Mouse (Mus musculus) neutrophil, adult 5-6 weeks (primary cell): ENCODE results near the gene Nr3c2. TPM values are rescaled to one million over a fixed set of nuclear protein-coding genes. Genes with fewer than 3 reads are reported as not detected.

Source experiments
- ATAC-seq: fragments of 151-379, 151-347 bp; 2 replicates; pipeline ENCODE4 v1.8.0; 2017; ENCODE audit warnings: mild to moderate bottlenecking, moderate TSS enrichment; ENCODE audit not compliant: insufficient number of reproducible peaks, poor library complexity, low FRiP score, severe bottlenecking; ENCODE audit errors: extremely low read depth
- total RNA-seq: library from RNA; stranded (forward); fragments of 200-1000 nt; gene quantifications from 2 replicates; pipeline ENCODE4 v1.2.3, GENCODE M21; 2017

Gene Nr3c2
- total RNA-seq, 1 experiment from 2014 or later, result 3.4 TPM

DNA sequence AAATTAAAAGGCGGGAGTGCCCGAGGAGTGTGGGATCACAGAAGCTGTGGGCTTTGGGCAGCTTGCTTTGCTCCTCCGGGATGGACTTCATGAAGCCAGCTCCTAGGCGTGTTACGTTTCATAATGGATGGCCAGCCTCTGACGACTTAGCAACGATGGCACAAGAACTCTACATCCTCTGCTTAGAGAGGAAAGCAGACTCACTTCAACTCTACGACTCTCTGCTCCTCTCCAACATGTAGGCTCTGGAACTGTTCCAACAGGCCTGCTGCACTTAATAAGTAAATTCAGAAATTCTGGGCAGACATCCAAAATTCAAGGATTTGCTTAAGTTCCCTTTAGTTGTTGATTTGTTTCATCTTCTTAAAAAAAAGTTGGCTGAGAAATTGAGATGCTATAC lies 315.4 kb downstream of the Nr3c2 start:
- no peak for ATAC-seq

DNA sequence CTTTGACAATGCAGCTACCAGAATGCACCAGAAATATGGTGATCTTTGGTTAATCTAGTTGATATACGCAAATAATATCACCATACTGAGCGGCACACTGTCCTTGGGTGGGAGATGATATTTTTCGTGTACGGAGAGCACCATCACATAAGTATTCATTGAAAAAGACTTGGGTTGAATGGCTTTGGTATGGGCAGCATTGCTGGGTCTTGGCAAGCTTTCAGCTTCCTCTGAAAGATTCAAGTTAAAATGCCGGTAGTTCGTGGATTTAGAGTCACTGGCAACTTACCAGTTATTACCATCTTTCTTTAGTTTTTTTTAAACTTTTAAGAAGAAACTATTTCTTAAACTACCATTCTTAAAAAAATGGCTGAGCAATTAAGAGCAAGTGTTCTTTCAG lies 315.9 kb downstream of the Nr3c2 start:
- no peak for ATAC-seq

DNA sequence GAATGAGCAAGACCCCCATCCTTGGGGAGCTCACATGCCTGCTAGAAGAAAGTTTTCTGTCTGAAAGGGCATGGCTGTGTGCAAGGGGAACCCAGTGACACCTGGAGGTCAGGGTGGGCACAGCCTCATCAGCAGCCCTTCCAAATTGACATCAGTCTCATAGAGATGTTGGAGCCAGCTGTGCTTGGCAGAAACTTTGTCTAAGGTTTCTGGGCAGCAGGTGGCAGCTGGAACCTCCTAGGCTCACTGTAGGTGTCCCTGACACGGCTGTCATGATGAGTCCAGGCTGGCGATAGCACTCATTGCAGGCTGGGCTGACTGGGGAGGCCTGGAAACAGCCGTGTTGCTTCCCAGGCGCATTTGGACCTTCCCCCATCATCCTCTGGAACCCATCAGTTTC lies 323.9 kb downstream of the Nr3c2 start:
- ATAC-seq, result no peak

DNA sequence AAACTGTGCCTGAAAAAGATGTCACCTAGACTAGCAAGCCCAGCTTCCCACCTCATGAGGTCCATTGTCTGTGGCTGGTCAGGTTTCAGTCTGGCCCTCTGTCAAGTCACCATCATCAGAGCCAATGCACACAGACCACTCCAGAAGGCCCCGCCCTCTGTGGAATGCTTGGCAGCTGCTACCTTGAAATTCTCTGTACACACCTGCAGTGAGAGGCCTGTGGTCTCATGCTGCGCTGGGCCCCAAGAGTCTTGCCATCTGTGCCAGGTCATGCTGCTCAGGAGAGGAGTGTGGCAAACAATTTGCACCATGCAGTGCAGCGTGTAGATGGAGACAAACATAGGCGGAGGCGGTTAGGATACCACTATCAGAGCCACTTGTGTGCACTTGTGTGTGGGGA lies 328.5 kb downstream of the Nr3c2 start:
- ATAC-seq, result no peak

DNA sequence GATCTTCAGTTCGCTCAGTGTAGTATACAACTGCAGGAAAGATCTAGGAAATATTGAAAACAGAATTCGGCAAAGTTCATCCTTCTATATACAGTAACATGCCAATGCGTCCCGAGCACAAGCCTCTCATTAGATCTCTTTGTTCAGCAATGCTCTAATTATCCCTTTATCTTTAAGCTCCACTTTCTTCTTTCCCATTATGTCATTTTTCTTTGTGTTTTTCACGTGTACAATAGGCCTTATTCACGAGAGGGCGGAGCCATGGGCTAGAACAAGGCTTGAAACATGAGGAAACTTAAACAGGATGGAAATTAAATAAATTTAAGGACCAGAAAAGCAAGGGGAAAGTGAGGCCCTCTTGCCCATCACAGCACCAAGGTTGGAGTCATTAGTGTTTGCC lies 329.4 kb downstream of the Nr3c2 start:
- no peak for ATAC-seq

DNA sequence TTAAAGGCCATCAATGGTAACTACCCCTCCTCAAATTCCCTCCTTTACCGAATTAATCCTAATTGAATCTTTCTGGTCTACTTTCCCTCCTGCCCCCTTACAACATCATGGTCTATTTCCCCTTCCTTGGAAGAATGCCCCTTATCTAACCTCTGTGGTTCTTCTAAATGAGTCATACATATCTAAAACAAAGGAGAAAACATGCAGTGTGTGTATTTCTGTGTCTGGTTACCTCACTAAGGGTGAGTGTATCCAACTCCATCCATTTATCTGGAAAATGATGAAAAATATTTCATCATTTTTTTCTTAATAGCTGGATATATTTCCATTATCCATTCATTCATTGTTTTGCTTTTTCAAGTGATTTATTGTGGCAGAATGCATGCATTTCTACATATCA lies 332.0 kb downstream of the Nr3c2 start:
- ATAC-seq, result no peak

DNA sequence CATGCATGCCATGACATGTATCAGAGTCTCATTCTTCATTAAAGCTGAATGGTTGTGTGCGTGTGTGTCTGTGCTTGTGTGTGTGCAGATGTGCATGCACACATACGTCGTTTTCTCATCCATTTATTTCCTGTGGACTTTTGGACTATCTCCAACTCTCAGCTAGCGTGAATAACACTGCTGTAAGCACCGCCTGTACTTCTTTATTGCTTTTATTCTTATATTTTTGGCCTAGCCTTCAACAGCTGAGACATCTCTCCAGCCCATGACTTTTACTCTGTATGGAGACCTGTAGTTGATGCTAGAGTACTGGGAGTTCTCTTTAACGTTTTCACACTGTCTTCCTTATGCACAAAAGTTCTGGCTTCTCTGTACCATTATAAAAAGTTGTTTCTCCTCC lies 332.6 kb downstream of the Nr3c2 start:
- ATAC-seq, result no peak

DNA sequence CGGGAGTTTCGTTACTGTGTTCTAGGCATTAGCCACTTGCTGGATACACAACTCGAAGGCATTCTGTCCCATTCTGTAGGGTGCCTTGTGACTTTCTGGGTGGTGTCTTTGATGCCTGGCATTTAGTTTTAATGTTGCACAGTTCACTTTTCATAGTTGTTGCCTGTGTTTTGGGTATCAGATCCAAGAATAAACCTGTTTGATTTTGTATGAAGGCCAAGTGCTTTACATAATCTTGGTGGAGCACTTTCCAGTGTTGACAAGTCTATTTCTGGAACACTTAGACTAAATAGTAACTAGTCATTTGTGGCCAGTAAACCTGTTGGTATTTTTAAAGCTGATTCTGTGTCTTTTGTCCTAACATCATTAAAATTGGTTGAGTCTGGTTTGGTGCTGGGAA lies 333.2 kb downstream of the Nr3c2 start:
- no peak for ATAC-seq

DNA sequence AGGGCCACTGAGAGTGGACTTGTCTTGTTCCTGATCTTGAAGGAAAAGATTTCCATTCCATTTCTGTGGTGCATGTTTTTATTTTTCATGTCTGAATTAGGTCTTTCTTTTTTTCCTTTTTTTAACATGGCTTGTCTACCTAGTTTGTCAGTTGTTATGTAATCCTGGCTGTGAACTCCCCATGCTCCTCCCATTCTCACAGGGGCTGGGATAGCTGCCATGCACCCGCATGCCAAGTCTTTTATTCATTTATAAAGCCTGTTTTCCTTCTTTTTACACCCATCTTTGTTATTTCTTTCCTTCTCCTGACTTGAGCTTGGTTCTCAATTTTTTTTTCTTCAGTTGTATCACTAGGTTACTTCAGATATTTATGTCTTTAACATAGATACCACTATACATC lies 337.5 kb downstream of the Nr3c2 start:
- ATAC-seq, result no peak

DNA sequence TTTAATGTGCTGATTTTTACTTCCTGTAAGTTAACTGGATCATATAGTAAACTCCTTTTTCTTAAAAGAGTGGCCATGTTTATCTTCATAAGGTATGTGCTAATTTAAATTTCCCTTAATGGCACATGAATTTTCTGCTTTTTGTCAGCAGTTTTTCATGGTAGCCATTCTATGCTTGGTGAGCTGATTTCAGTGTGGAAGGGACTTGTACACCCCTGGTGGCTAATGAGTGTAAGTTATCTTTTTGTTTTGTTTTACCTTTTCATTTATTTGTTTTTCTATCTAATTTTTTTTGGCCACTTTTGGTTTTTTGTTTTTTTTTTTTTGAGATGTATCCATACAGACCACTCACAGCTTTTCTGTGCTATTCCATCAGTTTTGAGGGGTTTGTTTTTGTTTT lies 340.2 kb downstream of the Nr3c2 start:
- no peak for ATAC-seq

DNA sequence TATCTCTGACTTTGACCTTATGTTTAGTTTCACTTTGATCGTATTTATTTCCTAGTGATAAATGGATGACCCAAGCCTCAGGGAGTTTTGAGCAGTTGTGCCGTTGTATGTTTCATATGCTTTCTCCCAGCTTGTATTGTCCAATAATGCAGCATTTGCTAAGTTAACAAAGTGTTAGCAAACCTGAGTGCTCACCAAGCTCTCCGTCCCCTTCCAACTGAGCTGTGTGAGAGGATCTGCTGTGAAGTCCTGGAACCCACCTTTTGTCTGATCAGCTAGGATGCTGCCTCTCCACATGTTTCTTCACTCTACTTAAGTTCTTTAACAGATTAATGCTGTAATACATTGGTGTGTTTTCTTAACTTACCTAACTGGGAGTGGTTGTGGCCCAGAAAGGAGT lies 342.1 kb downstream of the Nr3c2 start:
- no peak for ATAC-seq

DNA sequence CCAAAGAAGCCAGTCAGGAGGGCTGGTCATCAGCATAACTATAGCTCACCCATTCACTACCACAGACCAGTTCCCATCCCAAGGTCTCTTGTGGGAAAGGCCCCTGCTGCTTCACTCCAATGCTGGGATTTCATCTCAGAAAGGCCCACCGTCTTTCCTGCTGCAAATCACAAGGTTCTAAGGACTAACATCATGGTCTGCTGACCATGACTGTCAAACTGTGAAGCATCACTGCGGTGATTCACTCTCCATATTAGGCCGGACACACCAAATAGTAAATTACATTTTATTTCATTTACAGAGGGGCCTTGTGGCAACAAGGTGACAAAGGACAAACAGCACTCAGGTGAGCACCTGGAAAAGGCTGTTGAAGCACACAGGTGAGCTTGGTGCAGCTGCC lies 350.9 kb downstream of the Nr3c2 start:
- no peak for ATAC-seq

DNA sequence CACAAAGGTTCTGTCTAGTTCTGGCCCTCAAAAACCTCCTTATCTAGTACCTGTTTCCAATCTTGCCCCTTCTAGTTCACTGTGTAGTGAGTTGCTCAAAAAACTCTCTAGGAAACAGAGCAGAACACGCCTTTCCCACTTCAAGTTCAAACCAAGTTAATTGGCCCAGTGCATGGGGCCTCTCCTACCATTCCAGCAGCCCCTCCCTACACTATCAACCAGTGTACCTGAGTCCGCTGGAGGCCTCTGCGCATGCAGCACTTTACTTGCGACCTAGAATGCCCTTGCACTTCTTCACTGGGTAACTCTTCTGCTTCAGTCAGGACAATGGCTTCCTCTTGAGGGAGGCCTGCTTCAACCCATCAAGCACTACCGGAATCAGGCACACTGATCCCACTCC lies 351.9 kb downstream of the Nr3c2 start:
- no peak for ATAC-seq

DNA sequence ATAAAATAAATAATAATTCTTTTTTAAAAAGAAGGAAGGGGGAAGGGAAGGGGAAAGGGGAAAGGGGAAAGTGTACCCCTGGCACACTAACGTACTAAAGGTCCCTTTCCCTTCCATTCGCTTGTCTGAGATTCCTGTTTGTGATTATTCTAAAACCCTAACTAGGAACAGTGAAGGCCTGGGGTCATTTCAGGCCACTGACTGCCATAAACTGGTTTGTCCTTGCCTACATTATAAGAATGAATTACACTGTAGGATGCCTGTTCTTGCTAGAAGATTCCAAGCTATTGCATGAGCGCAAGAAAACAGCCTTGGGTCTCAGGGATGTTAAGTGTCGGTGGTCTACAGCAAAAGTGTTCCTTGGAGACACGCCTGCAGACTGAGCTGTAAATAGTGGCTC lies 355.2 kb downstream of the Nr3c2 start:
- no peak for ATAC-seq

DNA sequence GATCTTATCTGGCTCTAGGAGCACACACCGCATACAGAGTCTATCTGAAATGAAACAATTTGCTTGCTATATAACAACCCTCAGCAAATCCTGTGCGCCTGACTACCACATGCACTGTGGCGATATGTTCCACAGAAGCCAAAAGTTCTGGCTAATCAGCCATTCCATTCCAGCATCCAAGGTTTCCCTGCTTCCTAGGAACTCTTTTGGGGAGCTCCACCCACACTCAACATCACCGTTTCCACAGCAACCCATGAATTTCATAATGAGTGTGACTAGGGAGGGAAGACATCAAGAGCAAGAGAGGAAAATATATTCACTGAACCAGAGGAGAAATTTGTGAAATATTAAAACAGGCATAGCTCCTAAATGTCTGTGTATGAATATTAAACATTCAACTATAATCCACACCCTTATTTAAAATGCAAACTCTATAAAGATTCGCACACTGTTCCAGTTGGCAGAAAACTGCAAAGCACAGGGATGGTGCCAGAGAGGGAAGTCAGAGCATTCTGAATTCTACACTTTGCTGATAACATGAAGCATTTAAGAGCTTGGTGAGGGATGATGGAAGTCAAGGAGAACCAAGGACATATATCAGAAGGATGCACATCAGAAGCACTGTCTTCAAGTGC lies 357.3 kb downstream of the Nr3c2 start:
- ATAC-seq, result no peak

DNA sequence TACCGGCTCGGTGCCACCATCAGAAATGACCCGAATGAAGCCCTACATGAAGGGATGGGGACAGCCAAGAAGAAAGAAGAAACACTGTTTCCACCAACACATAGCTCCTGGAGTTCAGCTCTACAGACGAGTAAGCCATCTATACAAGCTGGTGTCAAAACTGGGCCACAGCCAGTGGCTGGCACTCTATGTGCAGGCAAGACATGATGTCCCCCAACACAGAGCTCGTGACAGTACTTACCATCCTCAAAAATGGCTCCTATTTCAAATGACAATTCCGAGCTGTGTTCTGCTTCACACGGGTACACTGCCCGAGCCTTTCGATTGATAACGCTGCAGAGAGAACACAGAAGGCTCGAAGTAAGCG lies 357.8 kb downstream of the Nr3c2 start:
- ATAC-seq, result no peak

DNA sequence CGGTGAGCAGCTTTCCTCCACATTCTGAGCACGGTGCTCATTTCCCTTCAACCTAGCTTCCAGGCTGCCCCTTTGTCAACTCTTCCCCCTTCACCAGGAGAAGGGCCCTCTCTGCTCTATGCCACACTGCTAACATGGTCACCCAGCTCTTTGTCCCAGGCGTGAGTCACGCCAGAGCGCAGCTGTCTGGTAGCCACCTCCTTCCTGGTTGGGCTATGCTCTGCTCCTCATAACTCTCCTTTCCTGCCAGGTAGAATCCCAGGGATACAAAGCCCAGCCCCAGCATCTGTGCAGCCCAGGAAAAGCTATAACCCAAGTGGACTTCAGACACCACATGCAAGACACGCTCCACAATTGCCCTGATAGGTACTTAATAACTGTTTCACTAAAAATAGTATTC lies 362.0 kb downstream of the Nr3c2 start:
- ATAC-seq, result no peak

DNA sequence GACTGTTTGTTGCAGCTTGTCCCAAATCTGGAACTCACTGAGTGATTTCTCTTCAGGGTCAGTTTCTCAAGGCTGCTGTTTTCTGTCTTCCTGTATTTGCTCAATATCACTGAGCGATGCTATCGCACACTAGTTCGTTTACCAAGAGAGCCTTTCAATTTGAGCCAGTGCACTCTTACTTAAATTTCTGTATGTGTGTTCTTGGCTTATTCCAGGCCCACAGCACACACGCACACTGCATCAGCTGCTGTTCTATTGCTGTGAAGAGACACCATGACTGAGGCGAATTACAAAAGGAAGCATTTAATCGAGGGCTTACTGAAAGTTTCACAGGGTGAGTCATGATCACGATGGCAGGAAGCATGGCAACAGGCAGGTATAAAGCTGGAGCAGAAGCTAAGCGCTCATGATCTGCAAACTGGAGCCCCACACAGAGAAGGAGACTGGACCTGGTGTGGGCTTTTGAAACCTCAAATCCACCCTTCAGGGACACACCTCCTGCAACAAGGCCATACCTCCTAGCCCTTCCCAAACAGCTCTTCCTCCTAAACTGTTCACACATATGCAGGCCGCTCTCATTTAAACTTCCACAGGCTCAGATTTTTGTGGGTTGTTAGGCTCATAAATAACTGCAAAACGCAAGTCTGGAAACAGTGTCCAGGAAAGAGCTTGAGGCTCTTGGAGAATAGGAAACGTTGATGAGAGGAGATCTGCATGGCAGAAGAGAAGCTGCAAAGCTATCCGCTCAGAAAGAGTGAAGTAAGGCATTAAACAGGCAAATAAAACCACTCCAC lies 363.2 kb downstream of the Nr3c2 start:
- no peak for ATAC-seq

DNA sequence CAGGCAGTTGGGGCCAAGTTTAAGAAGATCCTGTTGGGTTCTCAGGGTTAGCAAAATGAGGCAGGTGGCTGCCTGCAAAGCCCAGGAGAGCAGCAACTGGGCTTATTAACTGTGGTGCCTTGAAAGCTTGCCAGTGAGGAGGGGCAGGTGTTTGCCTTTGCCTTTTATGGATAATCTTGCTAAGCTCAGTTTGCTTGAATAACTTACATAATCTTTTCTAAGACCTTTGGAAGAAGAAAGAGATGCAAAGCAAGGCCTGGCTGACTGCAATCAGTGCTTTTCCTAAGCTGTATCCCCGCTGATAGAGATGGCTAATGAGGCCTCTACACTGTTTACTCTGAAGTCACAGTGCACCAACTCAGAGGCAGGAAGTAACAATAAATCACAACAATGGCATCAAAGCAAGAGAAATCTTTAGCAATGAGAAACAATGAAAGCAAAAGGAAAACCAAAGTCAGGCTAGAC lies 368.7 kb downstream of the Nr3c2 start:
- no peak for ATAC-seq

DNA sequence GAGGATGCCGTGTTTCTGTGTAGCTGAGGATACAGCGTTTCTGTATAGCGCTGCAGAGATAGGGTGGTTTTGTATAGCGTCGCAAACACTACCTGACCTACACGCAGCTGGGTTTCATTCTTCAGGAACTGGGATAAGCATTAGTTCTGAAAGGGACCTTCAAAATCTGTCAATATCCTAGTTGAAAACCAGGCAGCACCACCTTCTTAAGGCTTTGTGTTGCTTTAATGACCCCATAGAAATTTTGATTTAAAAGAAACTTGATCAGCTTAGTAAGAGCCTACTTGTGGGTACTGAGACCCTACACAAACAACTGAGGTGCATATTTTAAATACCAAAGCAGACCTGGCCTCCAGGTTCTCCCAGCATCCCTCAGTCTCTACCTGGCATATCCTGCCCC lies 372.9 kb downstream of the Nr3c2 start:
- no peak for ATAC-seq

DNA sequence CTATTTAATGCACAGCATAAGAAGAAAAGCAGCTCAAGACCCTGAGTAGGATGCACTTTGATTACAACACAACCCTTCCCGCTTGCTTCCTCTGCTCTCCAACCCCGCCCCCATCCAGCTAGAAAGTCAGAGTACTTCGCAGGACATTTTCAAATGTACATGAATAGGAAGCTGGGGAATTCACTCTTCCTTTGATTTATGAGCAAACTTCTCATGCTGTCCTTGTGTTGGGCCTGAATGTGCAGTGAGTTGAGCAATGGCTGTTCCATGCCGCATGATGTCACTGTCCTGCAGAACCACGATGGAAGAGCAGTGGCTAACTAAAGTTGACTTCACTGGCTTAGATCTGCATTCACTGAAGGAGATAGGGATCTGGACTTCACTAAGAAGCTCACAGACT lies 376.3 kb downstream of the Nr3c2 start:
- no peak for ATAC-seq
